Mouse (Mus musculus) limb, embryonic 11.5 days (tissue): ENCODE measurements around the gene Ube2t. TPM values are rescaled to one million over a fixed set of nuclear protein-coding genes. Genes with fewer than 3 reads are reported as not detected.

Experiments
- ATAC-seq: fragments of 200-750 bp; cut with Nextera tagmentation; 2 replicates; pipeline ENCODE4 v1.8.0; 2017; ENCODE audit warnings: low read depth; ENCODE audit not compliant: insufficient number of reproducible peaks, low FRiP score, low TSS enrichment
- DNase-seq: peaks from one replicate; pipeline ENCODE4 v3.0.0-alpha.2; 2015; ENCODE audit warnings: low spot score
- H3K27ac ChIP-seq: fragments of 300-500 bp; sonication (generic); replicated peaks from 2 replicates; pipeline ENCODE4 v1.5.1; 2014; ENCODE audit warnings: low read depth, mild to moderate bottlenecking, low read length
- H3K27me3 ChIP-seq: fragments of 300-500 bp; sonication (generic); 2 replicates; pipeline ENCODE4 v1.6.1; 2014; ENCODE audit warnings: mild to moderate bottlenecking, low read length, mixed read lengths; ENCODE audit not compliant: control insufficient read depth, insufficient read depth
- H3K36me3 ChIP-seq: fragments of 300-500 bp; sonication (generic); 2 replicates; pipeline ENCODE4 v1.6.1; 2014; ENCODE audit warnings: mild to moderate bottlenecking, low read length, moderate library complexity, mixed read lengths; ENCODE audit not compliant: control insufficient read depth, insufficient read depth
- H3K4me1 ChIP-seq: fragments of 300-500 bp; sonication (generic); 2 replicates; pipeline ENCODE4 v1.6.1; 2014; ENCODE audit warnings: low read length, mixed read lengths; ENCODE audit not compliant: control insufficient read depth, insufficient read depth
- H3K4me2 ChIP-seq: fragments of 300-500 bp; sonication (generic); 2 replicates; pipeline ENCODE4 v1.6.1; 2014; ENCODE audit warnings: low read depth, mild to moderate bottlenecking, moderate library complexity; ENCODE audit not compliant: severe bottlenecking
- H3K4me3 ChIP-seq: fragments of 300-500 bp; sonication (generic); 2 replicates; pipeline ENCODE4 v1.5.1; 2014; ENCODE audit warnings: low read depth, low read length
- H3K9ac ChIP-seq: fragments of 300-500 bp; sonication (generic); 2 replicates; pipeline ENCODE4 v1.6.1; 2014; ENCODE audit warnings: mild to moderate bottlenecking, low read length
- H3K9me3 ChIP-seq: fragments of 300-500 bp; sonication (generic); 2 replicates; pipeline ENCODE4 v1.6.1; 2016; ENCODE audit warnings: low read length; ENCODE audit not compliant: control insufficient read depth
- WGBS: fragments of 180-500 bp; shearing (Covaris S2); extraction: QIAGEN DNeasy Blood & Tissue Kit; methylation state at CpG from one replicate; pipeline ENCODE4 v1.1.7; 2014; 5-methylcytosine and 5-hydroxymethylcytosine counted together
- polyA plus RNA-seq: library from polyadenylated mRNA; unstranded; fragments of >200 nt; fragmentation: Nextera tagmentation; extraction: Ambion mirVana; gene quantifications from 2 replicates; pipeline ENCODE4 v1.2.1, GENCODE M21; 2014

Ube2t gene
- polyA plus RNA-seq, 1 experiment from 2014 or later, result 46.7 TPM

- Histone ChIP-seq H3K27me3 (no peaks in the 10 kb centered on the region), H3K4me3 (no peak overlapping the region), H3K4me2 (no peak overlapping the region), H3K36me3 (no peaks in the 10 kb centered on the region), H3K4me1 (peaks cover 24% of the 10 kb centered on the region), H3K9me3 (no peaks in the 10 kb centered on the region), H3K9ac (no peak overlapping the region), H3K27ac (no peak overlapping the region)
- WGBS, result 77% methylated on average over 10 of the region's 10 CpGs
- DNase-seq (no peak), ATAC-seq (no peak)
Measured at GRCm38 (mm10) chr1:135016907-135017655, 54.7 kb downstream of the Ube2t start.

- peaks cover 24% of the 10 kb centered on the region for H3K4me1 ChIP-seq
- WGBS, result 37% methylated on average over 2 of the region's 2 CpGs
Measured at GRCm38 (mm10) chr1:135017656-135018015, 55.3 kb downstream of the Ube2t start.

GRCm38 (mm10) chr1:135019087-135019774, 56.9 kb downstream of the Ube2t start:
- Histone ChIP-seq H3K9ac (no peak overlapping the region), H3K4me3 (no peak overlapping the region), H3K4me2 (no peak overlapping the region), H3K4me1 (peaks cover 24% of the 10 kb centered on the region), H3K27me3 (no peaks in the 10 kb centered on the region), H3K27ac (no peak overlapping the region), H3K9me3 (no peaks in the 10 kb centered on the region), H3K36me3 (no peaks in the 10 kb centered on the region)
- WGBS, result 9% methylated on average over 13 of the region's 13 CpGs
- no peak for ATAC-seq
- DNase-seq, result peak; percentile 39

More at GRCm38 (mm10) chr1:135017656-135018015, 55.3 kb downstream of the Ube2t start:
- Histone ChIP-seq H3K9me3 (no peaks in the 10 kb centered on the region), H3K27ac (no peak overlapping the region), H3K4me2 (no peak overlapping the region), H3K9ac (no peak overlapping the region), H3K27me3 (no peaks in the 10 kb centered on the region), H3K36me3 (no peaks in the 10 kb centered on the region), H3K4me3 (no peak overlapping the region)
- ATAC-seq, result no peak
- DNase-seq, result no peak

GRCm38 (mm10) chr1:135019775-135020167, 57.4 kb downstream of the Ube2t start:
- Histone ChIP-seq H3K27ac (no peak overlapping the region), H3K27me3 (no peaks in the 10 kb centered on the region), H3K9me3 (no peaks in the 10 kb centered on the region), H3K4me2 (no peak overlapping the region), H3K9ac (no peak overlapping the region), H3K4me1 (peaks cover 24% of the 10 kb centered on the region), H3K4me3 (no peak overlapping the region), H3K36me3 (no peaks in the 10 kb centered on the region)
- DNase-seq (no peak), ATAC-seq (no peak)
- 37% methylated on average over 4 of the region's 4 CpGs for WGBS

GRCm38 (mm10) chr1:135020281-135020940, 58.0 kb downstream of the Ube2t start:
- Histone ChIP-seq H3K9me3 (no peaks in the 10 kb centered on the region), H3K27me3 (no peaks in the 10 kb centered on the region), H3K9ac (no peak overlapping the region), H3K27ac (no peak overlapping the region), H3K4me1 (peaks cover 23% of the 10 kb centered on the region), H3K36me3 (no peaks in the 10 kb centered on the region), H3K4me3 (no peak overlapping the region), H3K4me2 (no peak overlapping the region)
- DNase-seq, result no peak
- WGBS, result 82% methylated on average over 5 of the region's 5 CpGs
- ATAC-seq, result no peak

- Histone ChIP-seq H3K4me2 (no peak overlapping the region; the same call in 1 of the 2 replicates), H3K4me1 (peaks cover 19% of the 10 kb centered on the region), H3K9ac (no peak overlapping the region), H3K36me3 (no peaks in the 10 kb centered on the region), H3K27ac (no peak overlapping the region), H3K4me3 (no peak overlapping the region), H3K9me3 (no peaks in the 10 kb centered on the region), H3K27me3 (no peaks in the 10 kb centered on the region)
- ATAC-seq (no peak), DNase-seq (peak; percentile 44)
- 26% methylated on average over 5 of the region's 5 CpGs for WGBS
Measured at GRCm38 (mm10) chr1:135020970-135021369, 58.6 kb downstream of the Ube2t start.

GRCm38 (mm10) chr1:135021936-135022335, 59.6 kb downstream of the Ube2t start:
- no peak for DNase-seq
- no peak overlapping the region for H3K27ac ChIP-seq

GRCm38 (mm10) chr1:135023583-135023982, 61.2 kb downstream of the Ube2t start:
- no peaks in the 10 kb centered on the region for H3K27me3 ChIP-seq
- ATAC-seq (no peak), DNase-seq (no peak)
- H3K4me3 ChIP-seq, result no peak overlapping the region
- H3K9ac ChIP-seq, result no peak overlapping the region
- 75% methylated on average over 1 of the region's 1 CpGs for WGBS
- H3K4me2 ChIP-seq, result no peak overlapping the region
- no peaks in the 10 kb centered on the region for H3K36me3 ChIP-seq
- H3K4me1 ChIP-seq, result peaks cover 19% of the 10 kb centered on the region
- H3K27ac ChIP-seq, result no peak overlapping the region
- no peaks in the 10 kb centered on the region for H3K9me3 ChIP-seq

More at GRCm38 (mm10) chr1:135021936-135022335, 59.6 kb downstream of the Ube2t start:
- WGBS, result 75% methylated on average over 5 of the region's 5 CpGs
- no peak overlapping the region for H3K9ac ChIP-seq
- no peak overlapping the region for H3K4me2 ChIP-seq
- H3K9me3 ChIP-seq, result no peaks in the 10 kb centered on the region
- H3K36me3 ChIP-seq, result no peaks in the 10 kb centered on the region
- no peak overlapping the region for H3K4me3 ChIP-seq
- no peak for ATAC-seq
- peaks cover 19% of the 10 kb centered on the region for H3K4me1 ChIP-seq
- H3K27me3 ChIP-seq, result no peaks in the 10 kb centered on the region
